Mouse (Mus musculus) limb, embryonic 12.5 days (tissue): Measurements from ENCODE around the gene Pde6c. TPM values are rescaled to one million over a fixed set of nuclear protein-coding genes. Genes with fewer than 3 reads are reported as not detected.

Experiments used
- ATAC-seq: fragments of 200-750 bp; cut with Nextera tagmentation; 2 replicates; pipeline ENCODE4 v1.8.0; 2017; ENCODE audit warnings: low read depth, moderate TSS enrichment; ENCODE audit not compliant: insufficient number of reproducible peaks, insufficient read depth, low FRiP score, low TSS enrichment
- H3K27ac ChIP-seq: fragments of 300-500 bp; sonication (generic); 2 replicates; pipeline ENCODE4 v1.5.1; 2016; ENCODE audit warnings: mild to moderate bottlenecking, moderate library complexity
- H3K27me3 ChIP-seq: fragments of 300-500 bp; sonication (generic); 2 replicates; pipeline ENCODE4 v1.6.1; 2016; ENCODE audit warnings: mild to moderate bottlenecking, moderate library complexity
- H3K36me3 ChIP-seq: fragments of 300-500 bp; sonication (generic); 2 replicates; pipeline ENCODE4 v1.6.1; 2016; ENCODE audit warnings: mild to moderate bottlenecking, moderate library complexity
- H3K4me1 ChIP-seq: fragments of 300-500 bp; sonication (generic); replicated peaks from 2 replicates; pipeline ENCODE4 v1.6.1; 2016
- H3K4me2 ChIP-seq: fragments of 300-500 bp; sonication (generic); 2 replicates; pipeline ENCODE4 v1.6.1; 2016; ENCODE audit warnings: mild to moderate bottlenecking, moderate library complexity
- H3K4me3 ChIP-seq: fragments of 300-500 bp; sonication (generic); replicated peaks from 2 replicates; pipeline ENCODE4 v1.5.1; 2016; ENCODE audit warnings: mild to moderate bottlenecking
- H3K9ac ChIP-seq: fragments of 300-500 bp; sonication (generic); replicated peaks from 2 replicates; pipeline ENCODE4 v1.6.1; 2016; ENCODE audit warnings: mild to moderate bottlenecking, moderate library complexity
- H3K9me3 ChIP-seq: fragments of 300-500 bp; sonication (generic); 2 replicates; pipeline ENCODE4 v1.6.1; 2016; ENCODE audit warnings: mild to moderate bottlenecking, moderate library complexity
- WGBS: fragments of 180-500 bp; shearing (Covaris S2); methylation state at CpG from one replicate; pipeline ENCODE4 v1.1.7; 2016; 5-methylcytosine and 5-hydroxymethylcytosine counted together
- polyA plus RNA-seq: library from polyadenylated mRNA; unstranded; fragments of >200 nt; fragmentation: Nextera tagmentation; extraction: Ambion mirVana; gene quantifications from 2 replicates; pipeline ENCODE4 v1.2.1, GENCODE M21; 2016

The Pde6c gene
- polyA plus RNA-seq, result not detected in 2 replicates

DNA sequence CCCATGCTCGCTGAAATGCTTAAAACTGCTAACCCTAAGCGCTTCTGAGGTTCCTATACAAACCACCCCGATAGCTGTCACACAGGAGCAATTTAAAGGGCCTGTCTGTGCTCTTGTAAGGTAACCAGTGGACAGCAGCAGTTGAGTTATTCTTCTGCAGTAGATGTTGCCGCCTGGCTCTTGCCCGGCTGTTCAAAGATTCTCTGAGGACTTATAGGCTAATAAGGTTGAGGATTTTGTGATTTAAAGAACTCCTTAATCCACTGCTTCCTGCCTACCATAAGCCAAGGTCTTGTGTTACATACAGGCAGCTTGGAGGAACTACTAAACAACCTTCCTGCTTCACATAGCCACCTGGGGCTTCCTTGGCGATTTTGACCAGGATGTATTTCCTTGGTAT is at the start of gene Pde6c:
Pde6c (plus strand) TSS at position 301 of the 400 bp plus-strand sequence.
- Histone ChIP-seq H3K9ac (no peak within 1 kb of the TSS), H3K36me3 (no peaks in the 10 kb centered on the region), H3K4me1 (0 out of 2 replicates have a peak, but pooled peaks cover 5% of the 10 kb centered on the region), H3K27ac (no peak within 1 kb of the TSS), H3K9me3 (no peaks in the 10 kb centered on the region), H3K27me3 (no peaks in the 10 kb centered on the region), H3K4me2 (no peak within 1 kb of the TSS), H3K4me3 (no peak within 1 kb of the TSS)
- WGBS, result 58% methylated on average over 6 of the region's 6 CpGs
- no peak for ATAC-seq

DNA sequence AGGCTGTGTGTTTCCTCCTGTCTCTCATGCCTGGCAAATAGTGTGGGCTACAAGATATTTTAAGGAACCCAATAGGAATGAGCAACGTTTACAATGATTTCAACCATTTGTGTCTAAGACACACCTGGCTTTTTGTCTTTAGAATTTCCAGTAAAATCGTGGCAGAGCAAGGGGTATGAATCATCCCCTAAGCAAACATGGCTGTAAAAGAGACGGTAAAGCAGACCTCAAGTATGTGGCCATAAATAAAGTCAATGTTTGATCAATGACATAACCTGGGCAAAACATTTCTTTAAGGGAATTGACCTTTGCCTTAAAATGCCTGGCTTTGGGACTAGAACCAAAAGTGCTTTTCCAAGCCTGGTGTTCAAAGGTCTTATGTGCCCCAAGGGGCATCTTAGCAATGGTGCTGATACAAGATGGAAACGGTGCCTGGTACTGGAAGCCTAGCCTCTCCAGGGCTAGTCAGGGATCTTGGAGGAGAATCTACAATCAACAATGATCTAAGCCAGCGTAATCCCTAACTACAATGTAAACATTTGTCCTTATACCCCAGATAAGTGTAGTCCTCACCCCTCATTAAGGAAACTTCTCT is 49.6 kb upstream of the Pde6c start:
- no peak overlapping the region for H3K4me3 ChIP-seq
- H3K9ac ChIP-seq, result no peak overlapping the region
- H3K27me3 ChIP-seq, result no peaks in the 10 kb centered on the region
- no peaks in the 10 kb centered on the region for H3K9me3 ChIP-seq
- ATAC-seq, result no peak
- 57% methylated on average over 5 of the region's 5 CpGs for WGBS
- H3K36me3 ChIP-seq, result no peaks in the 10 kb centered on the region
- H3K4me2 ChIP-seq, result no peak overlapping the region
- no peaks in the 10 kb centered on the region for H3K4me1 ChIP-seq
- no peak overlapping the region for H3K27ac ChIP-seq

DNA sequence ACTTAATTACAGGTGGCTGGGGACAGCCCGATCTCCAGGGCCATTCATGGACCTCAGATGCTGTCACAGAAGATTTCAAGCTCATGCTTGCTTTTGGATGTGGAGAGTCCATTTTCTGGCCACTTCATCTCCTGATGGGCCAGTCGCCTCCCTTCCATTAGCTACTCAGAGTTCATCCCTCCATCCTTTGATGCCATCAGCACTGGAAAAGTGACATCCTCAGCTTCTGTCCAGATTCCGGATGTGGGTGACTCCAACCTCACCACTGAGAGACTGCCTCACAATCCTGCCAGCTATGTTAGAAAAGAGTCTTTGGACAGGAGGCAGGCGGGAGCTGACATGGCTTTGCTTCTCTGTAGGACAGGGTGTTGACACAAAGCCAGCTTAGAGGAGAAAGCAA is 46.7 kb upstream of the Pde6c start:
- Histone ChIP-seq H3K27ac (no peak overlapping the region), H3K9me3 (no peaks in the 10 kb centered on the region), H3K27me3 (no peaks in the 10 kb centered on the region), H3K9ac (no peak overlapping the region), H3K4me3 (no peak overlapping the region), H3K36me3 (no peaks in the 10 kb centered on the region), H3K4me2 (no peak overlapping the region), H3K4me1 (no peaks in the 10 kb centered on the region)
- 88% methylated on average over 4 of the region's 4 CpGs for WGBS
- no peak for ATAC-seq

DNA sequence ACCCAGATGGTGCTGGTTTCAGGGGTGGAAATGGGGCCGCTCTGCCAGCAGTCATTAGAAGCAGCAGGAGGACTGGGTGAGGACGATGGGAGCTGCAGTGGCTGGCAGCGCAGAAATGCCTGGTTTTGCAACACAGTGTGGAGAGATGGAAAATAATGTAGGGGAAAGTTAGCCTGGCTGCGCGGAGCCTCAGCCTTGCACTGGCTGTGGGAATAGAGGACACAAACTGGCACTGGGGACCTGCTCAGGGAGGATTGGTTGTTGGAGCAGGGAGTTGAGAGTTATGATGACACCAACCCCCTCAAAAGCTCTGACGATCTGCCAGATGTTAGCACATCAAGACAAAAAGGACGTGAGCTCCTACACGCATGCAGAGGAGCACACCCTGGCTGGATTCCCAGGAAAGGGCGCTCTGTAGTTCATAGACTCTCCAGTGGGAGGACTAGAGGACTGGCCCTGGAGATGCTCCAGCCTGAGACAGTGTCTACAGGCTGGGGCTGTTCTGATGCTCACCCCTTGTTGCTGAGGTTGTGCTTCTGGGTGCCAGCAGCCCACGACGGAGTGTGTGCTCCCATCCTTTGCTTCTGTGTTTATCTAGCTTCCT is 45.5 kb upstream of the Pde6c start:
- Histone ChIP-seq H3K36me3 (no peaks in the 10 kb centered on the region), H3K27ac (no peak overlapping the region), H3K4me2 (no peak overlapping the region), H3K9me3 (no peaks in the 10 kb centered on the region), H3K9ac (no peak overlapping the region), H3K4me3 (no peak overlapping the region), H3K27me3 (no peaks in the 10 kb centered on the region), H3K4me1 (peaks cover 7% of the 10 kb centered on the region)
- 56% methylated on average over 11 of the region's 11 CpGs for WGBS
- ATAC-seq, result no peak

DNA sequence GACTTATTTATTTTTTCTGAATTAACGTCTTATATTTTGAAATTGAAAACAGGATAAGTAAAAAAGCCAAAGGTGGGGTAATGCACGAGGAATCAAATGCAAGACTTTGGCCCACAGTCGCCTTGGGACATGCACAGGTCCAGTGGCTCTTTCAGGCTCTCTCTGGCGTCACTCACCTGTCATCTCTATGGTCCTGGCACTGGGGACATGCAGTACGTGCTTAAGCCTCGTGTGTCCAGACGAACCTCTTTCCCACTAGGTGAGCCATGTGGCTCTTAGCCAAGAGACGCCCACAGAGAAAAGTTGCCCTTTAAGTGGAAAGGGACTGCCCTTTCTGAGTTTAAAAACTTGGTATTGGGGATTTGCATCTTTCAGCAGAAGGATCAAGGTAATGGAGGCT is 43.2 kb upstream of the Pde6c start:
- H3K27ac ChIP-seq, result no peak overlapping the region
- no peaks in the 10 kb centered on the region for H3K9me3 ChIP-seq
- H3K36me3 ChIP-seq, result no peaks in the 10 kb centered on the region
- ATAC-seq, result no peak
- no peak overlapping the region for H3K9ac ChIP-seq
- H3K4me1 ChIP-seq, result peaks cover 7% of the 10 kb centered on the region
- no peak overlapping the region for H3K4me3 ChIP-seq
- H3K4me2 ChIP-seq, result no peak overlapping the region
- peaks cover 11% of the 10 kb centered on the region for H3K27me3 ChIP-seq
- WGBS, result 81% methylated on average over 8 of the region's 8 CpGs

DNA sequence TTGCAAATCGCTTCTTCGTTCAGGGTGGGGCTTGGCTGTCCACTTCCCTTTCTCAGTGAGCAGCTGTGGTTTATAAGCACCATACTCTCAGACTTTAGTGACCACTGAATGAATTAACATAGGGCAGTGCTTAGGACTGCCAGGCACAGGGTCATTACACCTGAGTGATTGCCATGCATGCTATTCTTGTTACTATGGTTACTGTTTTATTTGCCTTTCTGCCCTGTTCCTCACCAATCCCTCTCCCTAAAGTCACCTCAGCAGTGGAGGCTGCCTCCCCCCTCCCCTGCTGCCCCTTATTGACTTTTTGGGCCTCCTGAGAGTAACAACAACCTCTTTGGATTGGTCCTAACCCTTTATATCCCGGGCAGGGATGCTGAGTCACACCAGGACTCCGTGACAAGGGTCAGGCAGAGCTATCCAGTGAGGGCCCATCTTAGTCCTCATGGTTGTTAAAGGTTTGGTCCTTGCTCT is 41.0 kb upstream of the Pde6c start:
- Histone ChIP-seq H3K4me1 (peaks cover 9% of the 10 kb centered on the region), H3K36me3 (no peaks in the 10 kb centered on the region), H3K4me3 (no peak overlapping the region), H3K9ac (no peak overlapping the region), H3K27ac (no peak overlapping the region), H3K4me2 (no peak overlapping the region), H3K27me3 (peaks cover 33% of the 10 kb centered on the region), H3K9me3 (no peaks in the 10 kb centered on the region)
- ATAC-seq, result no peak
- 36% methylated on average over 4 of the region's 4 CpGs for WGBS

DNA sequence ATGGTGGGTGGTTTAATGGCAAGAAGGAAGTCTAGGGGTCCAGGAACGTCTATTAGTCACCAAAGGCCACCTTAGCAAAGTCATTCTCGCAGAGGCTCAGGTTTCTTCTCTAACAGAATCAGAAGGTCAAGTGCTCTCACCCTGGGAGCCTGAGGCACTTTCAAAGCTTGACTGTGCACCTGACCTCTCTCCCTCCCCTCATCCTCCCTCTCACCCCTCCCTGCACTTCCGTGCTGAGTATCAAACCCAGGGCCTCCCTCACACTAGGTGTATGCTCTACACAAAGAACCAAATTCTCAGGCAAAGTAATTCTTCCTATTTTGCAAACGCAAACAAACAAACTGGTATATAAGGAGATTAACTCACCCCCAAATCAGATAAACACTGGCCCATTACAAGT is 36.4 kb upstream of the Pde6c start:
- Histone ChIP-seq H3K4me3 (no peak overlapping the region), H3K4me1 (peaks cover 19% of the 10 kb centered on the region), H3K9ac (no peak overlapping the region), H3K36me3 (no peaks in the 10 kb centered on the region), H3K27me3 (peaks cover 72% of the 10 kb centered on the region), H3K4me2 (no peak overlapping the region), H3K9me3 (no peaks in the 10 kb centered on the region), H3K27ac (no peak overlapping the region)
- no peak for ATAC-seq
- WGBS, result 12% methylated on average over 4 of the region's 4 CpGs

DNA sequence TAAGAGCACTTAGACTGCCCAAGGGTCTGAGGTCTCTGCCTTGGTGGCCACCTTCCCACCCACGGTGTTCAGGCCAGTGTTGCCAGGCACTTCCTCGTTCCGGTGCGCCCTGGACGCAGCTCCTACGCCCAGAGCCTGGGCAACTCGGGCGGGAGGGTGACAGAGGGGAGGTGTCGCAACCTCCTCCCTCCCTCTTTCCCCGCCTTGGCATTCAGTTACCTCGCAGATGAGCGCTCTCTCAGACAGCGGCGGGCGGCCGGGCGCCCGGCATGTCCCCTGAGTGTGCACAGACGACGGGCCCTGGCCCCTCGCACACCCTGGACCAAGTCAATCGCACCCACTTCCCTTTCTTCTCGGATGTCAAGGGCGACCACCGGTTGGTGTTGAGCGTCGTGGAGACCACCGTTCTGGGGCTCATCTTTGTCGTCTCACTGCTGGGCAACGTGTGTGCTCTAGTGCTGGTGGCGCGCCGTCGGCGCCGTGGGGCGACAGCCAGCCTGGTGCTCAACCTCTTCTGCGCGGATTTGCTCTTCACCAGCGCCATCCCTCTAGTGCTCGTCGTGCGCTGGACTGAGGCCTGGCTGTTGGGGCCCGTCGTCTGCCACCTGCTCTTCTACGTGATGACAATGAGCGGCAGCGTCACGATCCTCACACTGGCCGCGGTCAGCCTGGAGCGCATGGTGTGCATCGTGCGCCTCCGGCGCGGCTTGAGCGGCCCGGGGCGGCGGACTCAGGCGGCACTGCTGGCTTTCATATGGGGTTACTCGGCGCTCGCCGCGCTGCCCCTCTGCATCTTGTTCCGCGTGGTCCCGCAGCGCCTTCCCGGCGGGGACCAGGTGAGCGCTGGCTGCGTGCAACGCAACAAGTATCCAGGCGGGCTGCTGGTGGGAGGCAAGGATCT is 35.5 kb upstream of the Pde6c start, which contains the start of gene Ffar4:
Ffar4 (plus strand) TSS at position 214 of the 901 bp plus-strand sequence.
- peak within 1 kb of the TSS; percentile 67 for H3K4me2 ChIP-seq
- ATAC-seq, result no peak
- H3K9ac ChIP-seq, result peak within 1 kb of the TSS; percentile 37; the same call in 1 of the 2 replicates
- peaks cover 13% of the 10 kb centered on the region for H3K4me1 ChIP-seq
- no peaks in the 10 kb centered on the region for H3K36me3 ChIP-seq
- WGBS, result 1% methylated on average over 77 of the region's 77 CpGs
- no peak within 1 kb of the TSS for H3K27ac ChIP-seq
- peak within 1 kb of the TSS; percentile 39 for H3K4me3 ChIP-seq
- no peaks in the 10 kb centered on the region for H3K9me3 ChIP-seq
- peaks cover 72% of the 10 kb centered on the region for H3K27me3 ChIP-seq

DNA sequence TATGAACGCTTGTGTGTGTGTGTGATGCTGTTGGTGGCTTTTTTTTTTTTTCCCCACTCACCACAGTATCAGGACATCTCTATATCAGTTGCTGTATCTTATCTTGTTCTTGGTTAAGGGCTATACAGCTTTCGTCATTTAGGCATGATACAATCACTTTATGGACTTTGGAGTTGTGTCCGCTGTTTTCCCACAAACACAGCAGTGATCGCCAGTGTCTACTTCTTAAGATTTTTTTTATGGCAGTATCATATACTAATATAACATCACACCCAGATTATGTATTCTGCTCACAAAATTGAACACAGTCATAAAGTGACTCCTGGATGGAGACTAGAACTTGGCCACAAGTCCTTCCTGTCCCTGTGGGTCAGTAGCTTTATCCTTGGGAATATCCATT is 24.7 kb upstream of the Pde6c start:
- H3K36me3 ChIP-seq, result no peaks in the 10 kb centered on the region
- ATAC-seq, result no peak
- H3K9me3 ChIP-seq, result no peaks in the 10 kb centered on the region
- no peak overlapping the region for H3K9ac ChIP-seq
- H3K4me3 ChIP-seq, result no peak overlapping the region
- 91% methylated on average over 4 of the region's 4 CpGs for WGBS
- no peak overlapping the region for H3K4me2 ChIP-seq
- H3K4me1 ChIP-seq, result peaks cover 8% of the 10 kb centered on the region; the same call in 1 of the 2 replicates
- H3K27ac ChIP-seq, result no peak overlapping the region
- no peaks in the 10 kb centered on the region for H3K27me3 ChIP-seq

DNA sequence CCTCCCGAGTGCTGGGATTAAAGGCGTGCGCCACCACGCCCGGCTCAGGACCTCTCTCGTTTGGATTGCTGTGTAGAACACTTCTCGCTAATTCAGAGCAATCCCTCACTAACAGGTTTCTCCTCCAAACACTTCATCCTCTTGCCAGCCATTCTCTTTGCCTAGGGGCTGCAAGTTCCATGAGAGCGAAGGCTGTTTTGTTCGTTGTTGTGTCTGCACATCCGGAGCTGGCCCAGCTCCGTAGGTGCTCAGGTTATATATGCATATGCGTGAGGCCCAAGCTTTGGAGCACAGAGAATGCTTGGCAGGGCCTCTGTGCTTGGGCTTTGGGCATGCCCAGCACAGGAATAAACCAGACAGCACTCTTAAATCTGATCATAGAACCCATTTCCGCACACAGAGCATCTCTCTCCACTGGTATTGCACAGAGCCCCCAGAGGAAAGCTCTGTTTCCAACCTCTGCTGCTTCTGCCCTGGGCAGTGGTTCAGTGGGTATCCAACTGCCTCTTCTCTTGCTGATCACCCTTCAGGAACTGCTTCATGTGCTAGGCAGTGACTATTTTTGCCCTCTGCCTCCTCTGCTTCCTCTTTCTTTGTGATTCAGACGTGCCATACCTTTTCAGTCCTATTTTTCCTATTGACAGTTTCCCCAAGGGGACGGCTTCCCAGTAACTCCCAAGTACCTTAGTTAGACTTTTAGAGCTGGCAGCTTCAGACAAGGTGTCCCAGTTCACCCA is 22.9 kb upstream of the Pde6c start:
- H3K27ac ChIP-seq, result no peak overlapping the region
- peaks cover 8% of the 10 kb centered on the region; the same call in 1 of the 2 replicates for H3K4me1 ChIP-seq
- H3K9me3 ChIP-seq, result no peaks in the 10 kb centered on the region
- H3K36me3 ChIP-seq, result no peaks in the 10 kb centered on the region
- H3K4me3 ChIP-seq, result no peak overlapping the region
- 90% methylated on average over 15 of the region's 15 CpGs for WGBS
- H3K4me2 ChIP-seq, result no peak overlapping the region
- no peak for ATAC-seq
- H3K27me3 ChIP-seq, result no peaks in the 10 kb centered on the region
- no peak overlapping the region for H3K9ac ChIP-seq

DNA sequence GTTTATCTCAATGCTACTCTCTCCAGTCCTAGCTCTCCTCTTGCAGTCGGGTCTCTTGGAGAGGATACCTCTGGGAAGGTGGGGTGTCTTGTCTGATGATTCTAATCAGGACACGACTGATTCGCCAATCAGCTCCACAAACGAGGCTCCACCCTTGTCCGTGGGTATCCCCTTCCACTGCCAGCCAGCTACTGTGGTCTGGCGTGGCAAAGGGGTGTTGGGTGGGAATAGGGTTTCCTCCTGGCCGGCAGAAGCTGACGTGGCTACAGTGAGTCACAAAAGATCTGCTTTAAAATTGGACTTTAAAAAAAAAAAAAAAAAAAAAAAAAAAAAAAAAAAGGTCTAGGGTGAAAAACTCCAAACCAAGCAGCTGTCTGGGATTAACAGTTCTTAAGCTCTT is 21.5 kb upstream of the Pde6c start:
- ATAC-seq, result no peak
- 78% methylated on average over 8 of the region's 8 CpGs for WGBS
- H3K9me3 ChIP-seq, result no peaks in the 10 kb centered on the region

More for the DNA sequence above, 21.5 kb upstream of the Pde6c start:
- Histone ChIP-seq H3K27ac (no peak overlapping the region), H3K27me3 (no peaks in the 10 kb centered on the region), H3K4me2 (no peak overlapping the region), H3K4me1 (peaks cover 8% of the 10 kb centered on the region; the same call in 1 of the 2 replicates), H3K4me3 (no peak overlapping the region), H3K9ac (no peak overlapping the region), H3K36me3 (no peaks in the 10 kb centered on the region)
